Mouse (Mus musculus) liver, embryonic 14.5 days (tissue): ENCODE data around the gene Dpm1.
A peak's percentile ranks its signal among the peaks of the same experiment; 100 is the strongest.

ENCODE experiments used
- CTCF ChIP-seq: IDR thresholded peaks from 2 replicates; pipeline ENCODE4 v1.5.1; 2016; ENCODE audit warnings: antibody characterized with exemption, low read depth, control low read depth
- EP300 ChIP-seq: IDR thresholded peaks from 2 replicates; pipeline ENCODE4 v1.6.1; 2016; ENCODE audit warnings: antibody characterized with exemption, low read depth

DNA sequence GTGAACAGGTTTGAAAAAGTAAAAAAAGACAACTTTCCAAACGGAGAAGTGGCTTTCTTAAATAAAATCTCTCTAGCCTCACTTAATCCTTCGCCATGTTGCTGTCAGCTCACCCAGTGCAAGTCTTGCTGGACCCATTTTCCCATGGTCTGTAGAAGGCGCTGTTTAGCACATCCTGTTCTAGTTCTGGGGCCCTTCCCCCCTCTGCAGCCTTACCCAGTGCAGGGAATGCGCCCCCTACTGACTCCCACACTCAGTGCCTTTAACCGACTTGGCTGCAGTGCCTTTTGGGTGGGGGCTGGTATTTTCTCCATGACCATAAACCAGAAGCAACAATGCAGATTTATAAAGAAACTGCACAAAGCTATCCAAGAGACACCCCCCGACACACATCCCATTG lies 25.1 kb downstream of the Dpm1 start:
- TF ChIP-seq CTCF (peak; percentile 99), EP300 (no peak)
